Mouse (Mus musculus) forebrain, embryonic 10.5 days (tissue): Measurements from ENCODE around the gene Olfr921. TPM values are rescaled to one million over a fixed set of nuclear protein-coding genes. Genes with fewer than 3 reads are reported as not detected.

Experiments
- polyA plus RNA-seq: library from polyadenylated mRNA; unstranded; fragments of >200 nt; fragmentation: Nextera tagmentation; extraction: Ambion mirVana; gene quantifications from 2 replicates; pipeline ENCODE4 v1.2.1, GENCODE M21; 2016

Olfr921 gene
- polyA plus RNA-seq, 1 experiment from 2014 or later: not detected

Other genes starting within 250 kb of the Olfr921 start
- not detected in 2 replicates for gene Olfr910, start 235.2 kb upstream of the Olfr921 start, polyA plus RNA-seq
- gene Olfr912, start 192.9 kb upstream of the Olfr921 start, polyA plus RNA-seq: not detected in 2 replicates
- gene Olfr913, start 180.3 kb upstream of the Olfr921 start, polyA plus RNA-seq: not detected in 2 replicates
- gene Olfr914, start 168.0 kb upstream of the Olfr921 start, polyA plus RNA-seq: not detected in 2 replicates
- gene Olfr916, start 113.2 kb upstream of the Olfr921 start, polyA plus RNA-seq: not detected in 2 replicates
- gene Olfr917, start 107.2 kb upstream of the Olfr921 start, polyA plus RNA-seq: not detected in 2 replicates
- not detected in 2 replicates for gene Olfr918, start 98.5 kb upstream of the Olfr921 start, polyA plus RNA-seq
- not detected in 2 replicates for gene Olfr919, start 69.4 kb upstream of the Olfr921 start, polyA plus RNA-seq
- gene Vwa5a, start 54.8 kb upstream of the Olfr921 start, polyA plus RNA-seq: 5.0 and 5.1 TPM in 2 replicates
- gene Olfr920, start 20.8 kb upstream of the Olfr921 start, polyA plus RNA-seq: not detected in 2 replicates
- gene Olfr922, start 41.5 kb downstream of the Olfr921 start, polyA plus RNA-seq: not detected in 2 replicates
- not detected in 2 replicates for gene Olfr923, start 53.5 kb downstream of the Olfr921 start, polyA plus RNA-seq
- not detected in 2 replicates for gene Olfr924, start 71.4 kb downstream of the Olfr921 start, polyA plus RNA-seq
- not detected in 2 replicates for gene Olfr26, start 82.0 kb downstream of the Olfr921 start, polyA plus RNA-seq
- gene Olfr926, start 104.1 kb downstream of the Olfr921 start, polyA plus RNA-seq: not detected in 2 replicates
- not detected in 2 replicates for gene Olfr930, start 156.7 kb downstream of the Olfr921 start, polyA plus RNA-seq
- gene Olfr933, start 199.2 kb downstream of the Olfr921 start, polyA plus RNA-seq: not detected in 2 replicates
- not detected in 2 replicates for gene Olfr934, start 215.2 kb downstream of the Olfr921 start, polyA plus RNA-seq
- not detected in 2 replicates for gene Olfr935, start 226.6 kb downstream of the Olfr921 start, polyA plus RNA-seq